Mouse (Mus musculus) neural tube, embryonic 10.5 days (tissue): ENCODE data around the gene Rhcg.

Source experiments
- DNase-seq: peaks from one replicate; pipeline ENCODE4 v3.0.0-alpha.2; 2017; ENCODE audit warnings: low spot score; ENCODE audit errors: extremely low spot score

Rhcg gene

GRCm38 (mm10) chr7:79617418-79617817 is at the start of gene Rhcg:
Gene Rhcg (minus strand): TSS chr7:79617657.
- no peak for DNase-seq

- no peak for DNase-seq
Measured at GRCm38 (mm10) chr7:79666690-79667089, 49.2 kb upstream of the Rhcg start.

- peak; percentile 16 for DNase-seq
Measured at GRCm38 (mm10) chr7:79661253-79661890, 43.9 kb upstream of the Rhcg start.

GRCm38 (mm10) chr7:79660291-79661150 is 43.1 kb upstream of the Rhcg start:
- peak; percentile 44 for DNase-seq

- peak; percentile 96 for DNase-seq
Measured at GRCm38 (mm10) chr7:79659578-79660290, 42.3 kb upstream of the Rhcg start, which contains the start of gene Ticrr. Gene Ticrr (plus strand): TSS chr7:79660196.

- DNase-seq: no peak
Measured at GRCm38 (mm10) chr7:79654586-79654985, 37.1 kb upstream of the Rhcg start.

- DNase-seq: no peak
Measured at GRCm38 (mm10) chr7:79654185-79654584, 36.7 kb upstream of the Rhcg start.

- peak; percentile 59 for DNase-seq
Measured at GRCm38 (mm10) chr7:79649005-79649404, 31.5 kb upstream of the Rhcg start.

GRCm38 (mm10) chr7:79647233-79647632 is 29.8 kb upstream of the Rhcg start:
- no peak for DNase-seq

DNA sequence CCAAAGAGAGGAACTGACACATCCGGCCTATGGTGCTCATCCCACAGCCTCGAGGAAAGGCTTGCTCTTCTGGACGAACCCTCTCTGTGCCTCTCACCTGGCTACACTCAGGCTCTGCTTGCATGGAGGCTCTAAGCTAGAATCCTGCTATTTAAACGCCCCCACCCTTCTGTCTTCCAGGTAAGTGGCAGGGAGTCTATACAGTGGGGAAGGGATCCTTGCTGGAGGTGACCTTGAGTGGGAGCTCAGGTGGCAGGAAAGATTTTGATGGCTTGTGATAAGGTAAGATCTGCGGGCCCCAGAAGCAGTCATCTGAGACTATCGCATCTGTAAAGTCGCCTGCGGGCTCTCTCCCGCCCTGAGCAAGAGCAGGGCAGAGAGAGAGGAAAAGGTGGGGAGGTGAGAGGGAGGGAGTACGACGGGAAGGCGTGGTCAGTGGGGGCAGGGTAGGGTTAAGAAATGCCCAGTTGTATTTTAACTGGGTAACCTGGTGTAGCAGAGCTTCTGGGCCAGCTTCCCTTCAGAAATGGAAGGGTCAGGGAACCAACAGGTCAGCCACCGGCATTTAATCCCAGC is 14.4 kb upstream of the Rhcg start:
- no peak for DNase-seq

GRCm38 (mm10) chr7:79628271-79628913 is 10.9 kb upstream of the Rhcg start:
- no peak for DNase-seq

- DNase-seq: no peak
Measured at GRCm38 (mm10) chr7:79626170-79626569, 8.7 kb upstream of the Rhcg start.

DNA sequence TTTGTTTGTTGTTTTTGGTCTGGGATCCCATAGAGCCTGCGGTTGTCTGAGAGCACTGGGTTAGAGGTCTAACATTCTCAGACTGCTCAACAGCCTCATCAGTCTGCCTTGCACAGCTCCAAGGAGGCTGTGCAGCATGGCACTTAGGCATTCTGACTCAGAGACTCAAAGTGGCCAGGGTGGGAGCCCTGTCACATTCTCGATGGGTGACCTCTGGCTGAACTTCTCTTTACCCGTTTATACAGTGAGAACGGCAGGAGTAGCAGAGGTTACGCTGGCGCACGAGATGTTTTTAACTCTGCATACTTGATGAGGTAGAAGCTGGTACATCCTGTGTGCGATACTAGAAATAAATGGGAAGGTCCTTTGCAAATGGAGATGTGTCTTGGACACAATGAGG is 5.6 kb upstream of the Rhcg start:
- no peak for DNase-seq

DNA sequence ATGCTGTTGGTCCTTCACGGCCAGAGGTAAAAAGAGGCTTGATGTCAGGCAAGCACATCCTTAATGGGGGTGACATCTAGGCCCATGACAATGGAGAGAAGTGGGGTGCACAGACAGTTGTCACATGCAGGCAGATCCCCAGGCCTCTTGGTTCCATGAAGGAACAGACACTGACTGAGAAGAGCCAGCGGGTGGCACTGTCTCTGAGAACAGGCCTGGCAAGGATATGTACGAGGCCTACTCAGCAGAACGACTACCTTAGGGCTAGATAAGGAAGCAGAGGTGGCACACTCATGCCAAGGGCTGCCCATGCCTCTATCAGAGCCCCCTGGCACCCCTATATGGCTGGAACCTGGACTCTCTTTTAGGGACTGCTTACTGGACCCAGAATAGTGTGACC is 2.0 kb upstream of the Rhcg start:
- DNase-seq: no peak

DNA sequence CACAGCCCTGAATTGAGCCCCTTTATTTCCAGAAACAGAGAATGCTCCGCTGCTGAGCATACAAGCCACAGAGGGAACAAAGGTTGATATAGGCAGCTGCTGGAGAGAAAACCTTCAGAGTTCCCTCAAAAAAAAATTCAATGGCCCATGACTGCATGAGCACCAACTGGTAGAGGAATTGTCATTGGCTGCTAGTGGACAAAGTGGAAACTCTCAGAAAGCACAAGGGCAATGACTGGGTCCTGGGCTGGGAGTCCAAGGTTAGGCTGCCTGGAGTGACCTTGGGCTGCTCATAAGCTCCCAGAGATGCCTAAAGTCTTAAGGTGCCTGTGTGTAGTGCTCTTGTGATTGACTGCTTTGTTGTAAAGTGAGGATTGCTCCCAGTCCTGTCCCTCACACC is 1.5 kb downstream of the Rhcg start:
- no peak for DNase-seq

DNA sequence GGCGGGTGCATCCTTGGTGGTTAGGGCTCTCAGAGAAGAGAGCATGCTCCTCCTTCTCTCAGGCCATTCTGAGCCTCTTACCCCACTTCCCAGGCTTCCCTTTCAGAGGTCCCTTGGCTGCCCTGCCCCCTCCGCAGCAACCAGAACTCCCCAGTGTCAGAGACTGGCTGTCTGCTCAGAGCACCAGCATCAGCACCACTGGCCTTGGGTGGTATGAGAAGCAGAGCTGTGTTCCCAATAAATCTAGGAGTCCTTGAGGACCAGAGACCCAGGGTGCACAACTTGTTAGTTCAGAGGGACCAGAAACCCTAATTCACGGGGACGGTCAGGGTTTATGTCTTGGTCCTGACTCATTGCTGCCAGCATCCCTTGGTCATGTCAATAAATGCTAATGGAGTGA is 2.4 kb downstream of the Rhcg start:
- no peak for DNase-seq

DNA sequence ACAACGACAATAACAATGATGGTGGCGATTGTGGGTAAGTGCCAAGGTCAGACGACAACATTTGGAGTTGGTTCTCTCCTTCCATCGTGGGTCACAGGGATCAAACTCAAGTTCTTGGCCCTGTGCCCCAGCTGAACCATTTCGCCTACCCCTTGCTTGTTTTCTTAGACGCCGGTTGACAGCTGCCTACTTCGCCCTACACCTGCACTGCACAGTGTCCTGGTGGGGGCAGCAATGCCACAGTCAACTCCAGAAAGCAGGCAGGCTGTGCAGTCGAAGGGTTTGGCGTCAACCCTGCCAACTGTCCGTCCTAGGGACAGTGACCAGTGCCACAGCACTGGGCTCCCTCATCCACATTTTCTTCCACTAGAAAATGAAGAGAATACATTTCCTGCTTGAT is 4.1 kb downstream of the Rhcg start:
- DNase-seq: no peak

DNA sequence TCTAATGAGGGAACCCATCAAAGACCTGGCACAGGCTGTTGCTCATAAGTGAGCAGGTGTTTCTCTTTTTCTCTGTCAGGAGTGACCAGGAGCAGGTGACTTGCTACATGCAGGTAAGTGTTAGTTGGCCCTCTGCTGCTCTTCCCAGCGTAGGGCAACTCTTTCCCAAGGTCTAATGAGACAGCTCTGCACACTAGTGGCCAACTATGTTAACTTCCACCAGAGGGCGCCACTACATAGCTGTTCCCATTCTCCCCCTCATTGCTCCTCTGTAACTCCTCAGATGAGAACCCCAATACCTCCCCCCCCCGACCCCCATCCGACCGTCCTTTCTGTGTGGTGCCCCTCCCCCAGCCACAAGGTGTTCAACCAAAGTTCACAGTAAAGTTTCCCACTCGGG is 4.7 kb downstream of the Rhcg start:
- DNase-seq: peak; percentile 55

- no peak for DNase-seq
Measured at GRCm38 (mm10) chr7:79611901-79612300, 5.6 kb downstream of the Rhcg start.

DNA sequence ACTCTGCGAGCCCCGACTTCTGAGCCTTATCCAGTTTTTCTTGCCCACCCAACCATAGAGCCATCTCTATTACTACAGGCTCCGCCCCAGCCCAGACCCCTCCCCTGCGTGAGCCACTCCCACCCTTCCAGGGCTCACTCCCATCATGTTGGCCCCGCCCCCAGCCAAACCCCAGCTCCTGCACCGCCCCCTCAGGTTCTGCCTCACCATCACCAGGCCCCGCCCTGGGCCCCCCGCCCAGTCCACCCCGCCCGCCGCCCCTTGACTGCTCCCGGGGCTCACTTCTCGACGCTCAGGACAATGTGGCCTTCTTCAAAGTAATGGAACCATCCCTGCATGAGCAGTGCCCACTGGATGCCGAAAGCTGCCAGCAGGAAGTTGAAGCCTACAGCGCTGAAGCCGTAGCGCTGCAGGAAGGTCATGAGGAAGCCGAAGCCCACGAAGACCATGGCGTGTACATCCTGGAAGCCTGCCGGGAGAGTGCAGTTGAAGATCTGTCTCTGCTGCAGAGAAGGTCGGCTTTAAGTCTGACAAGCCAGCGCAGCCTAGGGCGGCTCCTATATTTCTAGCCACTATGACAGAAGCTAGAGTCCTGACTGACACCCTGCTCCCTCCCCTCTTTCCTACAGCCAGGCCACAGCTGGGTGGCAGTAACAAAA is 10.1 kb downstream of the Rhcg start:
- DNase-seq: peak; percentile 72

GRCm38 (mm10) chr7:79606766-79607165 is 10.7 kb downstream of the Rhcg start:
- DNase-seq: no peak
